Mouse (Mus musculus) kidney, embryonic 15.5 days (tissue): ENCODE measurements at regions not wholly inside any gene's neighbourhood (a gene's known extent, or its start where the extent isn't known, plus 50 kb on each side); places are given as distances from the start of the nearest gene placed in this dataset.

Experiments
- ATAC-seq: fragments of 200-750 bp; cut with Nextera tagmentation; replicated peaks from 2 replicates; pipeline ENCODE4 v1.8.0; 2017; ENCODE audit warnings: moderate TSS enrichment; ENCODE audit not compliant: low FRiP score
- H3K27ac ChIP-seq: fragments of 300-500 bp; sonication (generic); 2 replicates; pipeline ENCODE4 v1.5.1; 2015; ENCODE audit warnings: mild to moderate bottlenecking, inconsistent platforms
- H3K27me3 ChIP-seq: fragments of 300-500 bp; sonication (generic); 2 replicates; pipeline ENCODE4 v1.6.1; 2015; ENCODE audit warnings: inconsistent platforms
- H3K36me3 ChIP-seq: fragments of 300-500 bp; sonication (generic); 2 replicates; pipeline ENCODE4 v1.6.1; 2015; ENCODE audit warnings: inconsistent platforms
- H3K4me1 ChIP-seq: fragments of 300-500 bp; sonication (generic); 2 replicates; pipeline ENCODE4 v1.6.1; 2015; ENCODE audit warnings: inconsistent platforms
- H3K4me2 ChIP-seq: fragments of 300-500 bp; sonication (generic); 2 replicates; pipeline ENCODE4 v1.6.1; 2015; ENCODE audit warnings: moderate library complexity, mild to moderate bottlenecking, inconsistent platforms
- H3K4me3 ChIP-seq: fragments of 300-500 bp; sonication (generic); replicated peaks from 2 replicates; pipeline ENCODE4 v1.5.1; 2015; ENCODE audit warnings: mild to moderate bottlenecking, inconsistent platforms
- H3K9ac ChIP-seq: fragments of 300-500 bp; sonication (generic); 2 replicates; pipeline ENCODE4 v1.6.1; 2015; ENCODE audit warnings: mild to moderate bottlenecking, inconsistent platforms
- H3K9me3 ChIP-seq: fragments of 300-500 bp; sonication (generic); replicated peaks from 2 replicates; pipeline ENCODE4 v1.6.1; 2016; ENCODE audit warnings: inconsistent platforms
- WGBS: fragments of 180-500 bp; shearing (Covaris S2); methylation state at CpG from one replicate; pipeline ENCODE4 v1.1.7; 2015; ENCODE audit warnings: mixed read lengths; 5-methylcytosine and 5-hydroxymethylcytosine counted together

GRCm38 (mm10) chr3:137190489-137190888 lies 150.4 kb upstream of the Emcn start:
- WGBS: 77% methylated on average over 5 of the region's 5 CpGs
- H3K4me3 ChIP-seq: no peak overlapping the region

DNA sequence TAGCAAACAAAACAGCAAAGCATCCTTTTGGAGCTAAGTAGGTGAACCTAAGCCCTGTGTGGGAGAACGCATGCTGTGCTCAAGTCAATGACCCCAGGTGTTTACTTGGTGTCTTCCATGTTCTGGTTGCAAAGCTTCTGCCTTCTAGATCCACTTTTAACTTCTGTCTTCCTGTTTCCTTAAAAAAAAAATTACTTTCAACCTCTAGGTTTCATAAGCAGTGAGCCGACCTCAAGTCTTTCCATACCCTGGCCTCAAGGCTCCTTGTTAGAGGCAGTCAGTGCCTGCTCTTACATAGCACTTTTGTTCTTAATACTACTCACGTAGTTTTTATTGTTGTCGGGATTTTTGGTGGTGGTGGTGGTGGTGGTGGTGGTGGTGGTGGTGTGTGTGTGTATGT lies 149.9 kb upstream of the Emcn start:
- no peaks in the 10 kb centered on the region for H3K9me3 ChIP-seq
- H3K4me2 ChIP-seq: no peak overlapping the region
- H3K4me1 ChIP-seq: no peaks in the 10 kb centered on the region
- no peaks in the 10 kb centered on the region for H3K27me3 ChIP-seq
- WGBS: 88% methylated on average over 4 of the region's 4 CpGs
- no peak overlapping the region for H3K27ac ChIP-seq
- no peak overlapping the region for H3K9ac ChIP-seq
- H3K4me3 ChIP-seq: no peak overlapping the region
- no peak for ATAC-seq
- no peaks in the 10 kb centered on the region for H3K36me3 ChIP-seq

More at GRCm38 (mm10) chr3:137190489-137190888, 150.4 kb upstream of the Emcn start:
- no peaks in the 10 kb centered on the region for H3K4me1 ChIP-seq
- no peak overlapping the region for H3K4me2 ChIP-seq
- no peak overlapping the region for H3K9ac ChIP-seq
- no peaks in the 10 kb centered on the region for H3K9me3 ChIP-seq
- no peaks in the 10 kb centered on the region for H3K36me3 ChIP-seq
- no peaks in the 10 kb centered on the region for H3K27me3 ChIP-seq
- ATAC-seq: no peak
- no peak overlapping the region for H3K27ac ChIP-seq

DNA sequence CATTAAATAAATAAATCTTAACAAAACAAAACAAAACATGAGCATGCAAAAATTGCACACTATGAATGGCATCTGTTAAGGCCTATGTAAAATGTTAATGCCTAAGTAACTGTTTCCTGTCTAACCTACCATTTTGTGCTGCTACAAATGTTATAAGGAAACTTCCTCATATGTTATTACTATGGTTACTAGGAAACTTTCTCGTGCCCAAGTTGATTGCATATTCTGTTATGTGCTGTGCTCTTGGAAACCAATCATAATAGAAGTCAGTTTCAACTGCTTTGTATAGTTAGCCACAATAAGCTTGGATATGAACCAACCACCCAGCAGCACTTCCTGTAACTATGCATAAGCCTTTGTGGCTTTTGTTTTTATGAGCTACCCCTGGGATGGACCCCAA lies 147.0 kb upstream of the Emcn start:
- H3K27ac ChIP-seq: no peak overlapping the region
- no peak overlapping the region for H3K4me2 ChIP-seq
- H3K36me3 ChIP-seq: no peaks in the 10 kb centered on the region
- no peak overlapping the region for H3K4me3 ChIP-seq
- no peak for ATAC-seq
- 72% methylated on average over 1 of the region's 1 CpGs for WGBS
- no peaks in the 10 kb centered on the region for H3K27me3 ChIP-seq
- no peaks in the 10 kb centered on the region for H3K4me1 ChIP-seq
- H3K9me3 ChIP-seq: no peaks in the 10 kb centered on the region
- no peak overlapping the region for H3K9ac ChIP-seq

- no peaks in the 10 kb centered on the region for H3K36me3 ChIP-seq
- H3K4me3 ChIP-seq: no peak overlapping the region
- no peaks in the 10 kb centered on the region for H3K27me3 ChIP-seq
- no peak overlapping the region for H3K4me2 ChIP-seq
- no peaks in the 10 kb centered on the region for H3K4me1 ChIP-seq
- no peak overlapping the region for H3K9ac ChIP-seq
- WGBS: 79% methylated on average over 3 of the region's 3 CpGs
- no peaks in the 10 kb centered on the region for H3K9me3 ChIP-seq
- no peak overlapping the region for H3K27ac ChIP-seq
- ATAC-seq: no peak
These were observed 129.2 kb upstream of the Emcn start for GRCm38 (mm10) chr3:137211667-137212066.

- ATAC-seq: no peak
- no peak overlapping the region for H3K27ac ChIP-seq
- no peak overlapping the region for H3K4me3 ChIP-seq
- no peaks in the 10 kb centered on the region for H3K36me3 ChIP-seq
- H3K27me3 ChIP-seq: no peaks in the 10 kb centered on the region
- H3K4me2 ChIP-seq: no peak overlapping the region
- H3K4me1 ChIP-seq: no peaks in the 10 kb centered on the region
- WGBS: 87% methylated on average over 1 of the region's 1 CpGs
- no peak overlapping the region for H3K9ac ChIP-seq
- H3K9me3 ChIP-seq: no peaks in the 10 kb centered on the region
These were observed 124.8 kb upstream of the Emcn start for GRCm38 (mm10) chr3:137216036-137216435.

- no peaks in the 10 kb centered on the region for H3K36me3 ChIP-seq
- no peaks in the 10 kb centered on the region for H3K27me3 ChIP-seq
- no peak for ATAC-seq
- no peak overlapping the region for H3K27ac ChIP-seq
- no peak overlapping the region for H3K9ac ChIP-seq
- H3K4me2 ChIP-seq: no peak overlapping the region
- no peaks in the 10 kb centered on the region for H3K9me3 ChIP-seq
- no peak overlapping the region for H3K4me3 ChIP-seq
- H3K4me1 ChIP-seq: no peaks in the 10 kb centered on the region
These were observed 123.6 kb upstream of the Emcn start for GRCm38 (mm10) chr3:137217245-137217644.

DNA sequence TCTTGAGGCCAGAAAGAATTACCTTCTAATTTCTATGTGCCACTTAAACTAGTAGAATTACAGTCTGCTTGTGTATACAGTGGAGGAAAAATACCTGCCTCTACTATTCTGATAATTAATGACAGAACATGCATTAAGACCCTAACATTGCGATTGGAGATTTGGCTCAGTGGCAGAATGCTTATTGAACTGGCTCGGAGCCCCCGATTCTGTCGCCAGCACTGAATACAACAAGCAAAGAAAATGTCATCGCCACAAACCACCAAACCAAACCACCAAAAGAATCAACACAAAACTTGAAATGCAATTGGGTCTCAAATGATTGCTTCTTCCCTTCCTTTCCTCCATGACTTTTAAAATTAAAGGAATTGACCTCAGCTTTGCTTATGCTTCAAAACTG lies 122.9 kb upstream of the Emcn start:
- H3K9me3 ChIP-seq: no peaks in the 10 kb centered on the region
- H3K4me2 ChIP-seq: no peak overlapping the region
- H3K27me3 ChIP-seq: no peaks in the 10 kb centered on the region
- no peak overlapping the region for H3K4me3 ChIP-seq
- no peak for ATAC-seq
- no peak overlapping the region for H3K9ac ChIP-seq
- H3K36me3 ChIP-seq: no peaks in the 10 kb centered on the region
- H3K4me1 ChIP-seq: no peaks in the 10 kb centered on the region
- no peak overlapping the region for H3K27ac ChIP-seq
- WGBS: 96% methylated on average over 5 of the region's 5 CpGs

DNA sequence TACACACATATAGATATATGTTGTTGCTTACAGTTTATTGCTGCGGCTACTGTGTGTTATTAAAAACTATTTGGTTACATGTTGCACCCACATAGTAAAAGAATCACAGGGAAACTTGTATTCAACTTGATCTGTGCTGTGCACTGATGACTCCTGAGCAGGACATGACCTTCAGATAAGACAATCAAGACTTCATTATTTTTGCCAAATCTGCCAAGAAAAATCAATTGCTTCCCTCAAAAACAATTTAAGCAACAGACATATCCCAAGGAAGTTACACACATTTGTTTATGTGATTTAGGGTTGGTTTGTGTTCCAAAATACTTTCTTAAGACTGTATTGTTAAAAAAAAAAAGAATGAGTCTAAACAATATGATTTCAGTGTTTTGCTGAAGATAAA lies 114.7 kb upstream of the Emcn start:
- WGBS: 74% methylated on average over 1 of the region's 1 CpGs
- ATAC-seq: no peak
- Histone ChIP-seq H3K4me2 (no peak overlapping the region), H3K27ac (no peak overlapping the region), H3K9ac (no peak overlapping the region), H3K4me1 (no peaks in the 10 kb centered on the region), H3K4me3 (no peak overlapping the region), H3K9me3 (no peaks in the 10 kb centered on the region), H3K27me3 (no peaks in the 10 kb centered on the region), H3K36me3 (no peaks in the 10 kb centered on the region)

GRCm38 (mm10) chr3:137227122-137227838 lies 113.6 kb upstream of the Emcn start:
- Histone ChIP-seq H3K27me3 (no peaks in the 10 kb centered on the region), H3K9ac (no peak overlapping the region), H3K9me3 (no peaks in the 10 kb centered on the region), H3K4me3 (no peak overlapping the region), H3K36me3 (no peaks in the 10 kb centered on the region), H3K4me2 (no peak overlapping the region), H3K4me1 (no peaks in the 10 kb centered on the region), H3K27ac (no peak overlapping the region)
- no peak for ATAC-seq
- 88% methylated on average over 5 of the region's 5 CpGs for WGBS

DNA sequence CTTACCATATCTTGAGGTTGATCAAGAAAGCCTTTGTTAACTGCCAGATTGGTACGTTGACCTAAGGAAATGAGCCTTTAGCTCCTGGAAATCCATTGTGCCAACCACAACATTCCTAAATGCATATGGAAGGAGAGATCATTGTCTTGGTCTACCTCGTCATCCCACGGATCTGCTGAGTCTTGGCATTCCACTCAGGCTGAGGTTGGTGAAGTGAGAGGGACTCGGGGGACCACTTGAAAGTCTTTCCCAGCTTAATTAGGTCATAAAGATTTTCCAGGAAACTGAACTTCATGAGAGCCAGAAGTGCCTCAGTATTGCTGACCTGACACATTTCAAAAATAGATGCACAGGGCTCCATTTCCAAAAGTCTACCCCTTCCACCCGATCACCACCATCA lies 112.5 kb upstream of the Emcn start:
- Histone ChIP-seq H3K27ac (no peak overlapping the region), H3K9me3 (no peaks in the 10 kb centered on the region), H3K4me3 (no peak overlapping the region), H3K27me3 (no peaks in the 10 kb centered on the region), H3K4me1 (no peaks in the 10 kb centered on the region), H3K9ac (no peak overlapping the region), H3K4me2 (no peak overlapping the region), H3K36me3 (no peaks in the 10 kb centered on the region)
- 74% methylated on average over 5 of the region's 5 CpGs for WGBS
- ATAC-seq: no peak

- Histone ChIP-seq H3K27me3 (no peaks in the 10 kb centered on the region), H3K4me1 (no peaks in the 10 kb centered on the region), H3K36me3 (no peaks in the 10 kb centered on the region), H3K4me3 (no peak overlapping the region), H3K4me2 (no peak overlapping the region), H3K27ac (no peak overlapping the region), H3K9me3 (no peaks in the 10 kb centered on the region), H3K9ac (no peak overlapping the region)
- ATAC-seq: no peak
- 35% methylated on average over 1 of the region's 1 CpGs for WGBS
These were observed 98.0 kb upstream of the Emcn start for GRCm38 (mm10) chr3:137242877-137243276.

DNA sequence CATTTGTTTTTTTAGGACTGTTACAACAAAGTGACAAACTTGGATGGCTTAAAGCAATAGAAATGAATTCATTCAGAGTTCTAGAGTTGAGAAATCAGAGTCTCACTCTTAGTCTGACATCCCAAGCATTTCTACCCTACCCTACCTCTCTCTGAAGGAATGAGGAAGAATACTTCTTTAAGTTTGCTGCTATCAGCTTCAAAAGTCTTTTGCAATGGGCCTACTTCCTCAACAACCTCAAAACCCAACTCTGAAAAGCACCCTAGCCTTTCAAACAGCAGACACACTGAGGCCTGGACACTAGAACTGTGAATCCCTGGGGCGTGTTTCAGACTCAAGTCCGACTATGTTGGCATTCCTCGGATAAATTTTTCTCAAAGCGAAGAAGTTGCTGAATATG lies 77.0 kb upstream of the Emcn start:
- no peaks in the 10 kb centered on the region for H3K4me1 ChIP-seq
- no peak overlapping the region for H3K9ac ChIP-seq
- WGBS: 91% methylated on average over 4 of the region's 4 CpGs
- H3K27me3 ChIP-seq: no peaks in the 10 kb centered on the region
- no peaks in the 10 kb centered on the region for H3K36me3 ChIP-seq
- H3K4me2 ChIP-seq: no peak overlapping the region
- no peak for ATAC-seq
- no peaks in the 10 kb centered on the region for H3K9me3 ChIP-seq
- no peak overlapping the region for H3K4me3 ChIP-seq
- no peak overlapping the region for H3K27ac ChIP-seq

GRCm38 (mm10) chr3:137267752-137268151 lies 73.1 kb upstream of the Emcn start:
- ATAC-seq: no peak
- H3K36me3 ChIP-seq: no peaks in the 10 kb centered on the region

More at GRCm38 (mm10) chr3:137267752-137268151, 73.1 kb upstream of the Emcn start:
- WGBS: 75% methylated on average over 1 of the region's 1 CpGs
- Histone ChIP-seq H3K4me2 (no peak overlapping the region), H3K9me3 (no peaks in the 10 kb centered on the region), H3K27me3 (no peaks in the 10 kb centered on the region), H3K4me3 (no peak overlapping the region), H3K27ac (no peak overlapping the region), H3K9ac (no peak overlapping the region), H3K4me1 (no peaks in the 10 kb centered on the region)
